Mouse (Mus musculus): ENCODE data around the gene Dnajc22. TPM values are rescaled to one million over a fixed set of nuclear protein-coding genes. Genes with fewer than 3 reads are reported as not detected.
"Not testable (repeated sequence)": the region's sequence is repeated elsewhere in the genome, so short reads cannot be mapped to it uniquely, and the experiment has no call there.

The Dnajc22 gene
- polyA plus RNA-seq, 1 experiment = not detected

DNA sequence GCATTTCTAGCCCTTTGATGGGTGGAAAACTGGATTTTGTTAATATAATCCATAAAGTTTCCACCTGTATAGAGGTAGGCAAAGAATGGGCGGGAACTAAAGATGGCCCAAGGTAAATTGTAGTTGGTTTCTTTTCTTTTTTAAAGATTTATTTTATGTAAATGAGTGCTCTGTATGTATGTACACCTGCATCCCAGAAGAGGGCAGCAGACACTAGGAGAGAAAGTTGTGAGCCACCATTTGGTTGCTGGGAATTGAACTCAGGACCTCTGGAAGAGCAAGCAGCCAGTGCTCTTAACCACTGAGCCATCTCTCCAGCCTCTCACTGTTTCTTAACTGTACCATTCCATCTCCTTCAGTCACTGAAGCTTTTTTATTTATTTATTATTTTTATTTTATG, 21.0 kb upstream of the Dnajc22 start:
- H3K4me1 ChIP-seq (ENCODE audit: control insufficient read depth, insufficient read depth, low read length) = peaks cover 4% of the 10 kb centered on the region; the same call in 1 of the 2 replicates
- 88% methylated on average over 1 of the region's 1 CpGs for WGBS
- H3K27ac ChIP-seq (ENCODE audit: insufficient read depth, low read depth, low read length) = no peak overlapping the region
- TF ChIP-seq CTCF (IDR thresholded peaks at IDR 0.05; ENCODE audit: insufficient read depth, low read depth, low read length) (no peak), POLR2A (IDR thresholded peaks at IDR 0.05; ENCODE audit: insufficient read depth, low read depth, low read length) (no peak)
- H3K4me3 ChIP-seq (ENCODE audit: insufficient read depth, low read depth, low read length) = no peak overlapping the region

DNA sequence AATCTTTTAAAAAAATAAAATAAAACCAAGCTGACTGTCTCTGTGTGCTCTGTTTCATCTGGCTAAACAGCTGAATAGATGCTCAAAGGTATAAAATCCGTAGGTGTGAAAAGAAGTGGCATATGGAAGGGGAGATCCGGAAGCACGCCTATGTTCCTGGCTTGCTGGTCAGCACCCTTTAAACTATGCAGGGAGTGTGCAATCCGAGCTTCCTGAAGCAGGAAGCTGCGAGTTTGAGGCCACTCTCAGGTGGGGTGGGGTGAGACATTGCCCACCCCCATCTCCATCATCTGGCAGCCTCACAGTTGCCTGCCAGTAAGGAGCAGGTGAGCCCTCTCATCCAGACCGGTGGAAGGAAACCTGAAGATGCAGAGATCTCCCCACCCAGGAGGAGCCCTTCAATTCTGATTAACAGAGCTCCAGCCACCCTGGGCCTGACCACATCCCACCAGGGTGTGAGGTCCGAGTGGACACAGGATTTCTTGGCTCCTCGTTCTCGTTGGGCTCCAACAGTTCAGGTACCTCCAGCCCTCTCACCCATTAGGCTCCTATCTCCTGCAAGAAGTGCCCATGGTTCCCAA, 18.9 kb upstream of the Dnajc22 start, which contains the start of gene Troap:
Gene Troap (plus strand): TSS at position 557 of the 581 bp plus-strand sequence.
- H3K27ac ChIP-seq (ENCODE audit: insufficient read depth, low read depth, low read length) = peak within 1 kb of the TSS; percentile 95
- peak within 1 kb of the TSS; percentile 71 for H3K4me3 ChIP-seq (ENCODE audit: insufficient read depth, low read depth, low read length)
- WGBS = 22% methylated on average over 9 of the region's 9 CpGs
- TF ChIP-seq POLR2A (IDR thresholded peaks at IDR 0.05; ENCODE audit: insufficient read depth, low read depth, low read length) (no peak), CTCF (IDR thresholded peaks at IDR 0.05; ENCODE audit: insufficient read depth, low read depth, low read length) (no peak)
- H3K4me1 ChIP-seq (ENCODE audit: control insufficient read depth, insufficient read depth, low read length) = peaks cover 4% of the 10 kb centered on the region; the same call in 1 of the 2 replicates

DNA sequence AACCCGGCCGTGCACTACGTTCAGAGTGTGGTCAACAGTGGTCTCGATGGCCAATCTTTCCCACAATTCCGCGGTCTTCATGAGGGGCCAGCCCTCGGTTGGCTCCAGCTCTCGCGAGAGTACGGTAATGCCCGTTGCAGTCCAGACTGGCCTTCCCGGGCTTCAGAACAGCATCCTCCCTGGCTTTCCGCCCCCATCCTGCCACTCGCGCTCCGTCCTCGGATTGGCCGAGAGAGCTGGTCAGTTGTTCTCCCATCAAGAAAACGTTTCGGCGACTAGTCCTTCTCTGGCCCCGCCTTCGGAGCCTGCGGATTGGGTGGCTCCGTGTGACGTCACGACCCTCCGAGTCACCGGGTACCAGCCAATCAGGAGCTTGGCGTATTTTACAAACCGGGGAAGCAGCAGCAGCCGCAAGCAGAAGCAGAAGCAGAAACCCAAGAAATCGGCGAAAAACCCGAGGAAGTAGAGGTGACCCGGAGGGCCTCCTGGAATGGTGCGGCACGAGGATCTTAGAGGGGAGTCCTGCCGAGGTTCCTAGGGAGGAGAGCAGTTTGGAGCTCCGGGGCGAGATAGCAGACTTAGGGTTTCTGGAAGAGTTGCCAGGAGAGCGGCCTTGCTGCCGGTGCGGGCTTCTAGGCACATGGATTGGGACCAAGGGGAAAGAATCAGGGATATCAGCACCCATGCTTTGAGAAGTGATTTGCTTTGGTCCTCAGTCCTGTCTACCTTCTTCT, 18.2 kb upstream of the Dnajc22 start:
- Histone ChIP-seq H3K4me1 (ENCODE audit: control insufficient read depth, insufficient read depth, low read length) (peaks cover 4% of the 10 kb centered on the region; the same call in 1 of the 2 replicates), H3K4me3 (ENCODE audit: insufficient read depth, low read depth, low read length) (peak overlapping the region; percentile 71), H3K27ac (ENCODE audit: insufficient read depth, low read depth, low read length) (peak overlapping the region; percentile 95)
- under 1% methylated on average over 44 of the region's 44 CpGs for WGBS
- TF ChIP-seq CTCF (IDR thresholded peaks at IDR 0.05; ENCODE audit: insufficient read depth, low read depth, low read length) (no peak), POLR2A (IDR thresholded peaks at IDR 0.05; ENCODE audit: insufficient read depth, low read depth, low read length) (peak; percentile 41; the same call in 1 of the 2 replicates)

DNA sequence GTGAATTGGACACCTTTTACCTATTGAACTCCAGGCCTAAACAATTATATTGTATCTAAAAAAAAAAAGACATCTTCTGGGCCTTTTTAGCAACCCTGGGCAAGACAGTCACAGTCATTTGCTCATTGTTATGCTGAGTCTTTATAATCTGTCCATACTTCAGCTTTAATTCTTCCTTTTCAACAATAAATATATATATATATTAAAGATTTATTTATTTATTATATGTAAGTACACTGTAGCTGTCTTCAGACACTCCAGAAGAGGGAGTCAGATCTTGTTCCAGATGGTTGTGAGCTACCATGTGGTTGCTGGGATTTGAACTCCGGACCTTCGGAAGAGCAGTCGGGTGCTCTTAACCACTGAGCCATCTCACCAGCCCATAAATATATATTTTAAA, 17.0 kb upstream of the Dnajc22 start:
- not testable (repeated sequence) for H3K4me1 ChIP-seq (ENCODE audit: control insufficient read depth, insufficient read depth, low read length); H3K27ac ChIP-seq (ENCODE audit: insufficient read depth, low read depth, low read length); H3K4me3 ChIP-seq (ENCODE audit: insufficient read depth, low read depth, low read length)
- WGBS = 97% methylated on average over 3 of the region's 3 CpGs

DNA sequence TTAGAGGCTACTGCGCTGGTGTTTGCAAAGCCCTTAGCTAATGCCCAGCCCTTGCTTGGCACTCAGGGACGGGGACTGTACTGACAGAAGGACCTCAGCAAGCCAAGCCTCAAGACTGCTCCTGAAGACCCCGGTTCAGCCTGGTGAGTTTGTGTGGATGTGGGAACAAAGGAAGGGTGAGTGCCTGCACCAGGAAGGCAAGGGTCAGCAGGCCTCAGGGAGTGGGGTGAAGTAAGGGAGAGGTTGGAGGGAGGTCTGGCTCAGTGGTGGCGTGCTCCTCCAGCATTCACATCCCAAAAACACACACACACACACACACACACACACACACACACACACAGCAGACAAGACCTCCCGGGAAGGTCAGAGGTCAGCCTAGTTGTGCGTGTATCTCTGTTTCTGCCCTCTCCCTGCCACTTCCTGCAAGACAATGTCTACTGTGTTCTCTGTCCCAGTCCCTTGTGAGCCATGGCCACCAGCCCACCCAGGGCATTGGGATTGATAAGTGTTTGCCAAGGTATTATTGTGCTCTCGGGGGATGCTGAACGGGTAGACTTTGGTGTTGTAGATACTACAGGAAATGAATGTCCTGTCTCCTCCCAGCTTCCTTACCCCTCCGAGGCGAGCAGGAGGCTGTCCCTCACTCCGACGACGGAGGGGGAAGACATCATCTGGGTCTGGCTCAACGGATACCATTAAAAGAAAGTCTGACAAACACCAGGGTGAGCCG, 14.6 kb upstream of the Dnajc22 start:
- no peak for TF ChIP-seq POLR2A (IDR thresholded peaks at IDR 0.05; ENCODE audit: insufficient read depth, low read depth, low read length)
- Histone ChIP-seq H3K27ac (ENCODE audit: insufficient read depth, low read depth, low read length) (no peak overlapping the region), H3K4me1 (ENCODE audit: control insufficient read depth, insufficient read depth, low read length) (peaks cover 4% of the 10 kb centered on the region; the same call in 1 of the 2 replicates), H3K4me3 (ENCODE audit: insufficient read depth, low read depth, low read length) (no peak overlapping the region)
- WGBS = 82% methylated on average over 15 of the region's 15 CpGs

DNA sequence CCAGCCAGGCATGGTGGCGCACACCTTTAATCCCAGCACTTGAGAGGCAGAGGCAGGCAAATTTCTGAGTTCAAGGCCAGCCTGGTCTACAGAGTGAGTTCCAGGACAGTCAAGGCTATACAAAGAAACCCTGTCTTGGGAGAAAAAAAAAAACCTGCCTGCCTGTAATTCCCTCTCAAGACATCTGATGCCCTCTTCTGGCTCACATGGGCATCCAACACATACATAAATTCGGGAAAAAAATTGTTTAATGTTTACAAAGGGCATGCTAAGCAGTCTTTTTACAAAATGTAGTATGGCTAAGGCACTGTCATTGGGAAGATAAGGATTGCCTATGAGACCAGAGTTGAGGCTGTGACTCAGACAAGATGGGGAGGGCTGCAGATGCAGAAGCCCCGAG, 13.2 kb upstream of the Dnajc22 start:
- 57% methylated on average over 3 of the region's 3 CpGs for WGBS
- no peaks in the 10 kb centered on the region for H3K4me1 ChIP-seq (ENCODE audit: control insufficient read depth, insufficient read depth, low read length)
- H3K27ac ChIP-seq (ENCODE audit: insufficient read depth, low read depth, low read length) = no peak overlapping the region
- no peak overlapping the region for H3K4me3 ChIP-seq (ENCODE audit: insufficient read depth, low read depth, low read length)
- no peak for TF ChIP-seq POLR2A (IDR thresholded peaks at IDR 0.05; ENCODE audit: insufficient read depth, low read depth, low read length)
- TF ChIP-seq CTCF (IDR thresholded peaks at IDR 0.05; ENCODE audit: insufficient read depth, low read depth, low read length) = no peak

DNA sequence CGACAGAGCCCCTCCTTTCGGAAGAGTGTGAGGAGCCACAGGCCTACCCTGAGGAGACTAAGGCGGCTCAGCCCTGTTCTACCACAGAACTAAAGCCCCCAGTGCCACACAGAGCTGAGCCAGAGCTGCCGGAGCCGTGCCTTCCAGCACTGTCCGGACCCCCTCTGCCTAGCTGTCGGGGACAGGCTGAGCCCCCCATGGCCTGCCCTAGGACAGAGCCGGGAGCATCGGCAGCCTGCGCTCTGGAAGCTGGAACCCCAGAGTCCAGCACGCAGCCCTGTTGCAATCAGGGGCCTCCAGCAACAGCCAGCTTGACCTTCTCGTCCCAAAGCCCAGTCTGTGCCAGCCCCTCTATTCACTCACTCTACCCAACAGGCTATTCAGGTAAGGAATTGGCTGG, 10.6 kb upstream of the Dnajc22 start:
- 96% methylated on average over 12 of the region's 12 CpGs for WGBS
- Histone ChIP-seq H3K4me3 (ENCODE audit: insufficient read depth, low read depth, low read length) (no peak overlapping the region), H3K4me1 (ENCODE audit: control insufficient read depth, insufficient read depth, low read length) (no peaks in the 10 kb centered on the region), H3K27ac (ENCODE audit: insufficient read depth, low read depth, low read length) (no peak overlapping the region)
- TF ChIP-seq CTCF (IDR thresholded peaks at IDR 0.05; ENCODE audit: insufficient read depth, low read depth, low read length) = no peak
- no peak for TF ChIP-seq POLR2A (IDR thresholded peaks at IDR 0.05; ENCODE audit: insufficient read depth, low read depth, low read length)

DNA sequence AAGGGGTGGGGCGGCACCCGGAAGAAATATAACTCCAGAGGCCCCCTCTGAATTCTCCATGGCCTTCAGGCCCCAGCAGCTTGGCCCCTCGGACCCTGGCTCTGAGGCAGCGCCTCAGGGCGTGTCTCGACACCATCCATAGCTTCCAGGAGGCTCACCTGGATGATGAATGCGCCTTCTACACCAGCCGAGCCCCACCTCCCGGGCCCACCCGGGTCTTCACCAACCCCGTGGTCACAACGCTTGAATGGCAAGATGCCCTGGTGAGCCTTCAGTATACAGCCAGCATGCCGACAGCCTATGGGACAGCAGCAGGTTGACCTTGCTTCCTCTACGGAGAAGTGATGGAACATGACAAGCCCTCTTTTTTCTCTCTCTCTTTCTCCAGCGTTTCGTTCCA, 10.1 kb upstream of the Dnajc22 start:
- TF ChIP-seq POLR2A (IDR thresholded peaks at IDR 0.05; ENCODE audit: insufficient read depth, low read depth, low read length) (no peak), CTCF (IDR thresholded peaks at IDR 0.05; ENCODE audit: insufficient read depth, low read depth, low read length) (no peak)
- Histone ChIP-seq H3K27ac (ENCODE audit: insufficient read depth, low read depth, low read length) (no peak overlapping the region), H3K4me3 (ENCODE audit: insufficient read depth, low read depth, low read length) (no peak overlapping the region), H3K4me1 (ENCODE audit: control insufficient read depth, insufficient read depth, low read length) (no peaks in the 10 kb centered on the region)
- 93% methylated on average over 16 of the region's 16 CpGs for WGBS

DNA sequence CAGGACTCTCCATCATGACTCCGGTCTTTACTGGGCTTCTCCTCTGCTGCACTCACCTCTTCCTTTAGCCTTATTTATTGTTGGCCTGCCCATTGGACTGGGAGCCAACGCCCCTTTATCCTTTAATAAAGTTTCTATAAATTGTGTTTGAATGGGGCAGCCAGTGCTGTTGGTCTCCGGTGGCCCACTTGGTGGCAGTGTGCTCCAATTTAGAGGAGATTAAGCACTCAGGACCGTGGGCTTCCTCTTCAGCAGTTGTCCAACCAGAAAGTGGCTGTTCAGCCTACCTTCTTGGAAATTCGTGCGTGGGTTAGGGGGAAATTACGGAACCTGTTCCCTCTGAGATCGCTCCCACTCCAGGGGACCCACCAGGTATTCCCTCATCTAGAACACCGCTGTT, 9.7 kb upstream of the Dnajc22 start:
- TF ChIP-seq CTCF (IDR thresholded peaks at IDR 0.05; ENCODE audit: insufficient read depth, low read depth, low read length) = peak; percentile 34; the same call in 1 of the 2 replicates
- TF ChIP-seq POLR2A (IDR thresholded peaks at IDR 0.05; ENCODE audit: insufficient read depth, low read depth, low read length) = no peak
- H3K4me1 ChIP-seq (ENCODE audit: control insufficient read depth, insufficient read depth, low read length) = peaks cover 2% of the 10 kb centered on the region; the same call in 1 of the 2 replicates
- WGBS = 57% methylated on average over 9 of the region's 9 CpGs
- H3K4me3 ChIP-seq (ENCODE audit: insufficient read depth, low read depth, low read length) = no peak overlapping the region
- H3K27ac ChIP-seq (ENCODE audit: insufficient read depth, low read depth, low read length) = no peak overlapping the region

Data from olfactory bulb, adult 2 months (tissue).